Mouse (Mus musculus) spleen, adult 10 weeks (tissue): ENCODE measurements around the gene Fosl2. TPM values are rescaled to one million over a fixed set of nuclear protein-coding genes. Genes with fewer than 3 reads are reported as not detected.

Experiments
- polyA plus RNA-seq: library from polyadenylated mRNA; stranded (reverse); fragments of 350-450 nt; fragmentation: Illumina TruSeq; extraction: RNeasy Lipid Tissue Mini Kit (QIAGEN cat#74804); gene quantifications from one replicate; pipeline ENCODE4 v1.2.3, GENCODE M21; 2015; ENCODE audit warnings: low replicate concordance; ENCODE audit not compliant: insufficient read depth

The Fosl2 gene
- polyA plus RNA-seq: 6.8 TPM

GRCm38 (mm10) chr5:32135336-32136206 lies at the start of gene Fosl2:
Gene Fosl2, plus strand, starts transcription at chr5:32135801.

Other genes starting within 250 kb of the Fosl2 start
- gene Plb1, start 96.9 kb downstream of the Fosl2 start, polyA plus RNA-seq: 0.37 TPM